Mouse (Mus musculus) ES-E14 (cell line): ENCODE measurements around the gene Clasp2.

ENCODE experiments used
- CHD2 ChIP-seq: IDR thresholded peaks from 2 replicates; pipeline ENCODE4 v1.6.1; 2014; ENCODE audit warnings: mild to moderate bottlenecking, low read depth, low read length, inconsistent platforms
- HCFC1 ChIP-seq: IDR thresholded peaks from 2 replicates; pipeline ENCODE4 v1.6.1; 2012; ENCODE audit warnings: low read length, inconsistent platforms, borderline replicate concordance; ENCODE audit not compliant: insufficient read depth
- MAFK ChIP-seq: IDR thresholded peaks from 2 replicates; pipeline ENCODE4 v1.6.1; 2014; ENCODE audit warnings: mild to moderate bottlenecking, low read depth, low read length, inconsistent platforms; ENCODE audit not compliant: insufficient read depth
- ZC3H11A ChIP-seq: IDR thresholded peaks from 2 replicates; pipeline ENCODE4 v1.6.1; 2012; ENCODE audit warnings: low read depth, mild to moderate bottlenecking, inconsistent platforms, low read length, borderline replicate concordance
- ZNF384 ChIP-seq: IDR thresholded peaks from 2 replicates; pipeline ENCODE4 v1.6.1; 2012; ENCODE audit warnings: low read depth, low read length, inconsistent platforms

DNA sequence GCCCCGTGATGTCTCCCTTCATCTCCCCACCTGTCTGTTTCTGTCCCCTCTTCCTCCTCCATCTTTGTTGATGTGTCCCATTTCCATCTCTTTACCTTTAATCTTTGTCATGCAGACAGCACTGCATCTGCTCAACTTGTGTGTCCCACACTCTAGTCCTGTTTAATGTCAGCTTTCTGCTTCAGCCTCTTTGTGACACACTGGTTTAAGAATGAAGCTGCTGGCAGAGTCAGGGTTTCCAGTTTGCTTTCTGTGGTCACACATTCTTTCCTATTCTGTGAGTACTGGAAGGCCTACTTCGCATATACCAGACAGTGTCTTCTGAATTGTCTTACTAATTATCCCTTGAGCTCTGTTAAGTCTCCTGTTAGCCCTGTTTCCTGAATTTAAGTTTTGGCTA, 62.5 kb downstream of the Clasp2 start:
- TF ChIP-seq ZC3H11A, result no peak
- no peak for TF ChIP-seq CHD2
- no peak for TF ChIP-seq MAFK
- no peak for TF ChIP-seq HCFC1
- TF ChIP-seq ZNF384, result no peak
